In genomic region chr2:17438317-17438716, GRCm38 (mm10) we compare ENCODE assay signal across 27 mouse cellular contexts.
DNase-seq lines count a peak whose midpoint lies in the region; ATAC-seq lines count a peak whose summit lies in the region.
"Had no signal": no experiment of that assay in that cellular context is flagged by ENCODE, and none has a peak within 500 bp of the region (broad histone marks: within the 10 kb centered on the region; RNA-seq: fewer than 3 reads in every experiment).

No protein-coding gene starts in this region.

- H3K4me1 ChIP-seq in hindbrain, embryonic 14.5 days (replicated peaks; ENCODE audit: control insufficient read depth, insufficient read depth, low read length): no peaks in the 10 kb centered on the region
- H3K4me1 ChIP-seq: embryonic facial prominence, embryonic 13.5 days; embryonic facial prominence, embryonic 15.5 days had no signal

- ATAC-seq in common myeloid progenitor, adult 5-6 weeks (replicated peaks; ENCODE audit: low read depth, poor library complexity, severe bottlenecking): peak; percentile 72
- peak; percentile 36; the same call in 1 of the 2 replicates for ATAC-seq in megakaryocyte, adult 5-6 weeks (ENCODE audit: poor library complexity, severe bottlenecking)
- ATAC-seq in hindbrain, embryonic 14.5 days (ENCODE audit: low FRiP score): no peak
- ATAC-seq: activated CD4-positive, CD25-positive, alpha-beta regulatory T cell, adult 4 months; CD4-positive, CD25-positive, alpha-beta regulatory T cell, adult 4 months; forebrain, embryonic 15.5 days; forebrain, postnatal 0 days; Patski had no signal

- DNase-seq in hindbrain, embryonic 14.5 days (ENCODE audit: low spot score): no peak
- no peak for DNase-seq in left cerebral cortex, adult 9 months (ENCODE audit: low spot score in 2 of 2)
- DNase-seq in right cerebral cortex, postnatal 10 days (ENCODE audit: low spot score in 2 of 2): no peak
- DNase-seq: adrenal gland, adult 8-10 months; adrenal gland, postnatal 14 days; adrenal gland, postnatal 36 days; B cell, adult 2 months; cerebellum, adult 11-12 months; cerebellum, adult 2 months; cerebellum, adult 9-10 months; cerebellum, postnatal 10 days; cerebellum, postnatal 25 days; embryo, embryonic 11 days; forebrain, postnatal 0 days had no signal

- no peak overlapping the region for H3K27ac ChIP-seq in hindbrain, embryonic 14.5 days
- H3K27ac ChIP-seq: embryonic facial prominence, embryonic 13.5 days; embryonic facial prominence, embryonic 15.5 days; forebrain, embryonic 10.5 days; forebrain, embryonic 12.5 days; forebrain, embryonic 15.5 days had no signal

- no peaks in the 10 kb centered on the region for H3K27me3 ChIP-seq in hindbrain, embryonic 14.5 days (ENCODE audit: control insufficient read depth, insufficient read depth, low read length)
- H3K27me3 ChIP-seq: CH12.LX; embryonic facial prominence, embryonic 15.5 days; forebrain, embryonic 15.5 days had no signal

- H3K4me3 ChIP-seq in hindbrain, embryonic 14.5 days (replicated peaks; ENCODE audit: low read length): no peak overlapping the region
- H3K4me3 ChIP-seq: embryonic facial prominence, embryonic 13.5 days; embryonic facial prominence, embryonic 15.5 days; erythroblast, embryonic 14.5 days; forebrain, embryonic 10.5 days; forebrain, embryonic 12.5 days; forebrain, embryonic 15.5 days had no signal

- no peak overlapping the region for H3K9ac ChIP-seq in hindbrain, embryonic 14.5 days
- H3K9ac ChIP-seq: embryonic facial prominence, embryonic 13.5 days; embryonic facial prominence, embryonic 15.5 days; forebrain, embryonic 12.5 days; forebrain, embryonic 15.5 days; forebrain, postnatal 0 days had no signal

- H3K36me3 ChIP-seq in hindbrain, embryonic 14.5 days (replicated peaks; ENCODE audit: control insufficient read depth, insufficient read depth): no peaks in the 10 kb centered on the region
- H3K36me3 ChIP-seq: embryonic facial prominence, embryonic 13.5 days; embryonic facial prominence, embryonic 15.5 days; forebrain, embryonic 10.5 days; forebrain, embryonic 12.5 days; forebrain, embryonic 15.5 days; G1E had no signal

- no peak overlapping the region for H3K4me2 ChIP-seq in hindbrain, embryonic 14.5 days (replicated peaks)
- H3K4me2 ChIP-seq: embryonic facial prominence, embryonic 13.5 days; embryonic facial prominence, embryonic 15.5 days; forebrain, embryonic 12.5 days; forebrain, embryonic 15.5 days had no signal

- H3K9me3 ChIP-seq in hindbrain, embryonic 14.5 days (ENCODE audit: control insufficient read depth, low read length): no peaks in the 10 kb centered on the region
- H3K9me3 ChIP-seq: embryonic facial prominence, embryonic 13.5 days; embryonic facial prominence, embryonic 15.5 days; forebrain, embryonic 10.5 days; forebrain, embryonic 12.5 days; forebrain, embryonic 15.5 days; G1E had no signal

- WGBS in hindbrain, embryonic 14.5 days: 85% methylated on average over 1 of the region's 1 CpGs
